Mouse (Mus musculus): Measurements from ENCODE around the gene Insm1. TPM values are rescaled to one million over a fixed set of nuclear protein-coding genes. Genes with fewer than 3 reads are reported as not detected.
A peak's percentile ranks its signal among the peaks of the same experiment; 100 is the strongest.

The Insm1 gene
- total RNA-seq (2014; fragmentation: Nextera tagmentation) (not detected in 2 replicates), total RNA-seq (2017) (not detected in 2 replicates)

DNA sequence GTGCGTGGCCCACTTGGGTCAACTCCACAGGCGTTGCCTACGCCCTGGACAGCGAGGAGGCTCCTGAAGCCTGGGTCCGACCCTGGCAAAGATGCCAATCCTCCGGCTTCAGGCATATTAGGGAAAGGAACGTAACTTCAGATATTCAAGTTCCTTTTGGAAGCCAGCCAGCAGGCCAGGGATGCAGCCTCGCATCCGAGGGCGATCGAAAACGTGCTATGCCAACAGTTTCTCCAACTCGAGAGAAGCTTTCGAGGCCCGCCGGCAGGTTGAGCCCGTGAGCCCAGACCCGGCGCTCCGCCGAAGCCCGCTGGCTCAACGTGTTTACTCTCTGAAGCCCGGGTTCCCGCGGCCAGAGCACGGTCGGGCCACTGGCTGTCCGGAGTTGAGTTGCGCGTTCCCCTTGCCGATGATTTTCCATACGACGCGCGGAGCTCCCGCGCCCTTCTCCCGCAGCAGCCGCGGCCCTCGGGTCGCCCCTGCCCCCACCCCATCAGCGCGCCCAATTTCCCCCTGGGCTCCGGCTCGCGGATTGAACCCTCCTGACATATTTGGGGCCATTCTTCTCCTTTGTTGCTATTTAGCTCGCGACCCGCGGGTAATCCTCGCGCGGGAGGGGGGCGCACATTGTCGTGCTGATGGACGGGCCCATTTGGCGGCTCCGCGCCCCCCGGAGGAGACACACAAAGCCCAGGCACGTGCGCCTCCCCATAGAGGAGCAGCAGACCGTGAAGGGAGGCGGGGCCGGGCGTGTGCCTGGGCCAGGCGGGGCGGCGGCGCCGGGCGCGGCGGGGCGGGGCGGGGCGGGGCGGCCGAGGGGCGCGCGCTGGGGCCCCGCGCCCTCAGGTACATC is at the start of gene Insm1:
Insm1 (plus strand) TSS at position 846 of the 853 bp plus-strand sequence.
- ATAC-seq (replicated peaks; ENCODE audit: poor library complexity, severe bottlenecking): peak; percentile 31

DNA sequence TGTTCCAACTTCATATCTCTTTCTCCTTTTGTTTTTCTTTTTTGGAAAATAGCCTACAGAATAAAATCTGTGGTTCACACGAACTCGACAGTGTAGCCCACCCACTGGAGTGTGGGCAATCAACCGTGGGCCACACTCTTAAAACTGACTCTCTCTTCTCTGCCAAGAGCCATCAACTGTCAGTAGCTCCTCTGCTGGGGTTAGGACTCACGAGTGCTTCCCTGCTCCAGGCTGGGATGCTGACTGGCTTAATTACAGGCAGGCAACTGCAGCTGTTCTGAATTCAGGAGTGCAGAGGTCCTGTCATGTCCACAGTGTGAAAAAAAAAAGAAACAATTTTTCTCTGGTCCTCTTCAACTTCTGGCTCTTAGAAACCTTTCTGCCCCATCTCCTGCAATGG is 49.6 kb upstream of the Insm1 start:
- ATAC-seq (replicated peaks; ENCODE audit: poor library complexity, severe bottlenecking): no peak

DNA sequence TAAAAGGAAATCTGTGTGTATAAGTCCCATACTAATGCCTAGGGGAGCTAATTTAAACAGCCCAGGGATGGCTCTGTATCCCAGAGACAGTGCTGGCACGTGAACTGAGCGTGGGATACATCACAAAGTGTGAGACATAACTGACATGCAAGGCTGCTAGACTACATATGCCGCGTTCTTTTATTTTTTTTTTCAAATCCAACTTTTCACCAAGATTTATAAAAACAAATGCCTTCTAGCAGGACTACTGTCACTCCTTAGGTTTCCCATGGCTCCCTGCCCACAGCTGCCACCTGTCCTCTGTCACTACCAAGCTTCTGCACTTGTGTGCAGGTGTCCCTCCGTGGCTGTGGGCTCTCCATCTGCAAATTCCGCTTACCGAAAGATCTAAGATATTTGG is 47.5 kb upstream of the Insm1 start:
- ATAC-seq (replicated peaks; ENCODE audit: poor library complexity, severe bottlenecking): no peak

DNA sequence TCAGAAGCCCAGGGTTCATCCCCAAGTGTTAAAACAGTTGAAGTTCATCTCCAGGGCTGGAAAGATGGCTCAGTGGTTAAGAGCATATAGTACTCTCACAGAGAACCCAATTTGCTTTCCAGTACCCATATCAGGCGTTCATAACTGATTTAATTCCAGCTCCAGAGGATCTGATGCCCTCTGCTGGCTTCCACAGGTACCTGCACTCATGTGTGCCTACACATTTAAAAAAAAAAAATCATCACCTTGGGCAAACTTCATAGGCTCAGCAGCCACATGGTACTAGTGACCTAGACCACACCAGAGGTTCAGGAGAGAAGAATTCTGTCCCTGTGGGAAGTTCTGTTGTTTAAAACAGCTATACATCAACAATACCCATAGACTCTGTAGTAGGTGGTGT is 43.0 kb upstream of the Insm1 start:
- no peak for ATAC-seq (replicated peaks; ENCODE audit: poor library complexity, severe bottlenecking)

DNA sequence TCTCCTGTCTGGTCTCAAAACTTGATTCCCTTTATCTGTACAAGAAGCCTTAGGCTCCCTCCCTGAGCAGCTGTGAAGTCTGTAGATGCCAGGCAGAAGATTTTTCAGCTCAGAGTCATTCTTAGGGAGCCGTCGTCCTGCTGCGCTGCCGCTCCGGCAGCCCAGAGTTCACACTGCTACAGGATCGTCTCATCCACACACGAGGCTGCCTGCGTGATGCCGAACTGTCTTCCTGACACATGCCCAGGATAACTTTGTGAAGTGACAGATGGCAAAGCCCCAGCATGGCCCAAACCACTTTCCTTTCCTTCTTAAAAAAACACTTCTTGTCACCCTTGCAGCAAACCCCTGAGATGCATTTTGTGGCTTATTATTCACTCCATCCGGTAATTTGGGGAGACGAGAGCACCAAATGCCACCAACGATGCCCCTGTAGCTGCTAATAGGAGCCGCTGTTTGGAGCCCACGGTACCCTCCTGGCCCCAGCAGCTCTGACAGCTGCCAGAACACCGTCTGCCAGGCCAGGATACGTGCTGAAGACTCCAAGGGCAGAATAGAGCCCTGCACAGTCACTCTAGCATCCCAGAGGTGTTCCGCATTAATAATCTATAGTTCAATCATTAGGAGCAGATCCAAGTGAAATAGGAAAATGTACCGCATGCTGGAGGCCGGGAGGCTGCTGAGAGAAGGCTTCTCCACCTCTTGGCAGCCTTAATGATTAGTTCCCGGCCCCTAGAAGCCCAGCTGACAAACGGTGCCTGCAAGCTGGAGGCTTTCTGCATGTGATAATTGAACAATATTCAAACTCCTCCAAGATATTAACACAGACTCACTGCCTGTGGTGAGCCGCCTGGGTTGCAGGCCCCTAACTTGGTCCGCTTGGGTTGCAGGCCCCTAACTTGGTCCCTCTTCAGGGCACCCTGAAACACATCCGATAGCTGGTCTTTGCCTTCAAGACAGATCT is 37.6 kb upstream of the Insm1 start:
- ATAC-seq (replicated peaks; ENCODE audit: poor library complexity, severe bottlenecking): no peak

DNA sequence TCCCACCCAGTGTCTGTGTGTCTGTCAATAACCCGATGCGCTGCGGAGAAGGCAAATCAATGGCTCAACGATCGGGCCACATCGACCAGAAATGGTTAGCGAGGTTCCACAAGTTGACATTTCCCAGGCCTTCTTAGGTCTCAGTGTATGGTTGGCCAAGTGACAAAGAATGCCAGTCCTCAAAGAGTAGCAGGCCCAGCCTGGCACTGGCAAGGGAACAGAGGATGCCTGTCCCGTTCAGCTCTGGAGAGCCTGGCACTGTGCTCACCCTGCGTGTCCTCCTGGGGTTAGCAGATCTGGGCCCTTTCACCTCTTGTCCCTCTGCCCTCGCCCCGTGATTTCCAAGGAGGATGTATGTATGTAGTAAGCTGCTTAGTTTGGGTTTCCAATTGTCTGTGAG is 25.6 kb upstream of the Insm1 start:
- no peak for ATAC-seq (replicated peaks; ENCODE audit: poor library complexity, severe bottlenecking)

DNA sequence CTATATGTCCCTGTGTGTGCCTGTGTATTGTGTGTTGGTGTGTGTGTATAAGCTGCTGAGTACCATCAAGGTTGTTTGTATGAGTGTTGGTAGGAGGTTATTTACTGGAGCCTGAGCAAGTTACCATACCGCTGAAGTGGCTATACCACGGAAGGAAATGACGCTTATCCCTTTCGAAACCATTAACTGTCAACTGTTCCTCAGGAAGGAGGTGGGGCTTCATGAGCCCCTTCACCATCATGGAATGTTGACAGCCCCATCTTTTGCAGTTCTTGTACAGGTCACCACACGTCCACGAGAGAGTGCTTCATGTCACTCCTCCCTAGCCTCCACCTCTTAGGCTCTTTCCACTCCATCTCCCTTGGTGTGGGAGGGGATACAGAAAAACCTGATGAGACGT is 23.8 kb upstream of the Insm1 start:
- peak; percentile 92 for ATAC-seq (replicated peaks; ENCODE audit: poor library complexity, severe bottlenecking)

DNA sequence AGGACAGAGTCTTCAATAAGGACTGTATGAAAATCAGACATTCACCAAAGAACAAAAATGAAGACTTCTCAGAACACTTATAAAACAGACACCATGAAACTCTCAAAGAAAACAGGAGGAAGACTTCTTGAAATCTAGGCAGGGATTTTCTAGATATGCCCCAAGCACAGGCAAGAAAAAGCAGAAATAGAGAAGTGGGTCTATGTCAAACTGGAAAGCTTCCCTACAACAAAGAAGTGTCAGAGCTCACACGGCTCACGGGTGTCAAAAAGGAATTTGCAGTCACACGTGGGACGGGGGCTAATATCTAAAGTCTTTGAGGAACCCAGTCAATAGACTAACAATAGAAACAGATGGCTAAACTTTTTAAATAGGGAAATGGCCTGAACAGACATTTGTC is 10.8 kb upstream of the Insm1 start:
- peak; percentile 36 for ATAC-seq (replicated peaks; ENCODE audit: poor library complexity, severe bottlenecking)

DNA sequence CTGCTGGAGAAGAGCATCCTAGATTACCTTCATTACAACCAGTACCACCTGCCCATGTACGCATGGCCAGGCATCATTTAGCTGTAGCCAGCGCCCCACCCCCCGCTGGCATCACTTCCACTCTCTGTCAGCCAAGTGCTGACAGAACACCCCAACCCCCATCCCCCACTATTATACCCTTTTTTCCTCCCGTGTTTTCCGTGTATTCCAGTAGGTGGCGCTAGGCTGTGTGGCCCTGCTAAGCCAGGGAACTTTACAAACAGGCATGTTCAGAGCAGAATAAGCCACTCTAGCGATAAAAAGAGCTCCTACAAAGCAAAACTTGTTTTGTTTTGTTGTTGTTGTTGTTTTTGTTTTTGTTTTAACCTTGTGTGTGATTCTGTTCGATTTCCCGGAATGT is 7.0 kb upstream of the Insm1 start:
- peak; percentile 79 for ATAC-seq (replicated peaks; ENCODE audit: poor library complexity, severe bottlenecking)

DNA sequence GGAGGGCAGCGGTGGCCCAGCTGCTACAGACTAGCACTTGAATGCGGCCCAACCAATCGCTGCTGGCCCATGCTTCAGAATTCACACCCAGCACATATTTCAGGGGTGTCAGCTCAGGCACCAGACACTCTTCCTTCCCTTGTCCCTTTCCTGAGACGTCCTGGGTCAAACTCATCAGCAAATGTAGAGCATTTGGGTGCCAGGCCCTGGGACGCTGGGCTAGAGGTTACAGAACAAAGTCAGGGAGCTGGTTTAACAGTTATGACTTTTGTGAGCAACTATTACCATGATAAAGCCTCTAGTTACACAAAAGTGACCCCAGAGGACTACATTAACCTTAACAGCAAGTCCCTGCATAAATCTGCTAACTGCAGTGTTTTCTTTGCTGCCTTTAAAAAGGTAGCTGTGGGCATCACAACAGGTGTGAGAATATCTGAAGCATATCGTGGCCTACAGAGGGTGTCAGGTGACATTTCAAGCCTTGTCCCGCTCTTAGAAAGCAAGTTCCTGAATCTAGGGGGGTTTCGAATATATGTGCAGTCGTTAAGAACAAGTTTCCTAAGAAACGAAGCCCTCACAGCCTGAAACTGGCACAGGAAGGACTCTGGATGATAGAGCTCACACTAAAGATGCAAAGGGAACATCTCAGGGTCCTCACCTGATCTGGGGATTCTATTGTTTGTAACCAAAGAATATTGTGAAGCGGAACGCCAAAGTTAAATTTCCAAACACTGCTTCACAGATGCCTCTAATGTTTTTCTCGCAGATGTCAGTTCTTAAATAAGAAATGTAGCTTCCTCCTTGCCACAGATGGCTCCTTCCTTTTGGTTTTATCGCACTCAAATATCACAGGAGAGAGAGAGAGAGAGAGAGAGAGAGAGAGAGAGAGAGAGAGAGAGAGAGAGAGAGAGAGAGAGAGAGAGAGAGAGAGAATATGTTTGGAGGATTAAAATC is 5.3 kb upstream of the Insm1 start:
- no peak for ATAC-seq (replicated peaks; ENCODE audit: poor library complexity, severe bottlenecking)

DNA sequence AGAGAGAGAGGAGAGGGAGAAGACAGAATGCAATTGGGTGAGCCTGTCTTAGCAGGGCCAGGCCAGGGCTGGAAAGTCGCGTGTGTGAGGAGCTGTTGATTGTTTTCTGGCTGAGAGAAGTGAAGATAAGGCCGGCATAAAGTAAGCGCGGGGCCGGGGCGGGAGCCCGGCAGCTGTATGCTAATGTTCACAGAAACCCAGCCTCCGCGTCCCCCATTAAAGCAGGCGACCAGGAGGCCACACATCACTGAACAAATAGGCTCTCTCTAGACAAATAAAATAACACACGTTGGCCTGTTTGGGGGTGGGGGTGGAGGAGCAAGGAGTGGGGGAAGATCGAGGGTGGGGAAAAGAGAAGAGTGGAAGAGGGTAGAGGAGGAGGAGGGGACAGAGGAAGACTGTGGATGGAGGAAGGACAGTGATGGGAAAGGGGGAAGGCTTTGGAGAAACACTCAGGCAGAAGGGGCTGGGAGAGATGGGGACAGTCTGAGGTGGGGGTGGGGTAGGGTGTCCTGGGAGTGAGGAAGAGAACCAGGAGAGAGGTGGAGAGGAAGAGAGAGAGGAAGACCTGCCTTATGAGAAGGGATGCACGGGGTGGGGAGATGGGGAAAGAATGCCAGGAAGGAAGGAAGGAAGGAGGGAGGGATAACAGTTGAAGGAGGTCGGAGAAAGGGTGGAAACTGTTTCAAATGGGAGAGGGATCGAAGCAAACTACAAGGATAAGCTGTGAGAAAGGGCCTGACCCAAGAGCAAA is 4.3 kb upstream of the Insm1 start:
- ATAC-seq (replicated peaks; ENCODE audit: poor library complexity, severe bottlenecking): no peak

DNA sequence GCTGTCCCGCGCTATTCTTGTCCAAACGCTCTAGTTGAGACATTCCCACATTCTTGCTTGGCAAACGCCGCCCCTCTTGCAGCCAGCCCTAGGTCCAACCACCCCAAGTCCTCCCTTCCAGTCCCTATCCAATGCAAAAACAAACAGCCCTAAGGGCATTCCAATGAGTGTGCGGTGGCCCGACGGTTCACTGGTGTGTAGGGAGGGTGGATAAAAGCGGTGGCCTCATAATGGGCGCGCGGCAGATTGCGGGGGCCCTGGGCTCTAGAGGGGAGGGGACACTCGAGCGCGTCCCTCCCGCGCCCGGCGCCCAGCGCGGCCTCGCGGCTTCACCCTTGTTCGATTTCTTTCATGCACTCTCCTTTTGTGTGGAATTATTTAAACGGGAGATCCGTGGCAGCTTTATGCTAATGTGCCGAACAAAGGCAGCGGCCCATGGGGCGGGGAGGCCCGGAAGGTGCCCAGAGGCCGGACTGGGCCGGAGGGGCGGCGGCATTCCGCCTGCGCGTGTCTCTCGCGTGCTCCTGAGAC is 3.5 kb upstream of the Insm1 start:
- ATAC-seq (replicated peaks; ENCODE audit: poor library complexity, severe bottlenecking): no peak

DNA sequence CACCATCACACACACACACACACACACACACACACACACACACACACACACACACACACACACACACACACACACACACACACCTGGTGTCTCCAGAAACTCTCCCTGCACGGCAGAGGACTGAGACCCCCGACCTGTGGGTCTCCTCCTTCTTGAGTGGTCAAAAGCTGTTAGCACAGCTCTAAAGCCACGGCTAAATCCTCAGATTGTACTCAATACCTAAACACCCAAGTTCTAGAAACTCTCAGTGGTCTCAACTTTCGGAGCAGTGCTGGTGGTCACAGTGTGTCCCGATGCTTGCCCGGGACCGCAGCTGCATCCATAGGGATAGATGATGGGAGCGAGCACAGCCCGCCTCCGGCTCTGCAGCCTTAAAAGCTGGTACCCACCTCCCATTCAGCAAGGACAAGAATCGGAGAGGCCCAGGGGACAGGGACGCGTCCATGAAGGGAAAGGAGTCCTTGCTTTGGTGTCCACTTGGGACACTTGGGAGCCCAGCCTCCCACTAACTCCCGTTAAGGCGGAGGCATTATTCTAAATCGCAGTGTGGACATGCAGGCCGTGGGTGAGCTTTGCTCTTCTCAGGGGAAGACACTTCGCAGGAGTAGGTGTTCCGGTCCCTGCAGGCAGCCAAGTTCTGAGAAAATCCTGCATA is 2.7 kb upstream of the Insm1 start:
- ATAC-seq (replicated peaks; ENCODE audit: poor library complexity, severe bottlenecking): no peak

DNA sequence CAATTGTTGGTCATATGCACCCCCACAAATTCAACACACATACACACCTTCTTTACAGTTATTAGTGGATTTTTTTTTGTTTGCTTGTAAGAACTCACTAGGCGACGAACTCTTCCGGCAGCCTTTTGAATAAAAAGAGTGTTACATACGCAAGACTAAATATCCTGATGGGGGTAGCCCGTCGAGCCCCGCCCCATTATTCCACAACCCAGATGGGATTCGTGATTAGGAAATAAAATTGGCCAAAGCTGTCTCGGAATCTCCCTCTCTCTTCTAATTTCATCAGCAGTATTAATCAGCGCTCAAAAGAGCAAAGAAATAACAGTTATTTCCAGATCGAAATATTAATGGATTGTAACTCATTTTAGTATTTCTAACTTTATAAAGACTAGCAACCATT is 1.9 kb upstream of the Insm1 start:
- no peak for ATAC-seq (replicated peaks; ENCODE audit: poor library complexity, severe bottlenecking)

DNA sequence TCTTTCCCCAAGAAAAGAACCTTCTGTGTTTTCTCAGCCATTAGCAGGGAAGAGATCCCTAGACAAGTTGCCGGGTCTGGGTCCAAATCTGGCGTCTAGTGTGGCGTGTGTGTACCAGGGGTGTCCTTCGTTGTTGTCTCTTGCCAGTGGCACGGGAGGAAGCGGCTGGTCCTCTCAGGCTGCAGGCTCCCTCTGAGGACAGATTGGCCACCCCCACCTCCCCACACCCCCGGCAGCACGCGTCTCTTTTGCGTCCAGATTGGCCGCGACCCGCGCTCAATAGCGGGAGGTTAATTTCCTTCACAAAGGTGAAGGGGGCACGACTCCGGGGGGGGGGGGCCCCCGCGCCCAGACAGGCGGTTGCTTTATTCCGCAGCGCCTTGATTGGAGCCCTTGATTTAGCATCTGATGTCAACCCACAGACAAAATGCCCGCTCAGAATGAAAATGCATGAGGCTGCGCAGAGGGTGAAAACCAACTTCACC is 1.1 kb upstream of the Insm1 start:
- no peak for ATAC-seq (replicated peaks; ENCODE audit: poor library complexity, severe bottlenecking)

DNA sequence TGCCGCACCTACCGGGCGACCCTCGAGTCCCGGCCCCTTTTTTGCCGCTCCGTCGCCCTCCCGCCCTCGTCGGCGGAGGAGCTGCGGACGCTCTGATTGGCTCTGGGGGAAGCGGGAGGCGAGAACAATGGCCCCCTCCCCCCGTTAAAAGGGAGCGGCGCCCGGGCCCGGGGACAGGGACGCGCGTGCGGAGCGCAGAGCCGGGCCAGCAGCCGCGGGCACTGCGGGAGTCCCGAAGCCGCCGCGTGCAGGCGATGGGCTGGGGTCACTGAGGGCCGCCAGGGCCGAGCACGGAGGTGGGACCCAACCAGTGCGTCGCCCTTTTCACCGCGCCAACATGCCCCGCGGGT is 183 bp downstream of the Insm1 start:
- no peak for ATAC-seq (replicated peaks; ENCODE audit: poor library complexity, severe bottlenecking)

DNA sequence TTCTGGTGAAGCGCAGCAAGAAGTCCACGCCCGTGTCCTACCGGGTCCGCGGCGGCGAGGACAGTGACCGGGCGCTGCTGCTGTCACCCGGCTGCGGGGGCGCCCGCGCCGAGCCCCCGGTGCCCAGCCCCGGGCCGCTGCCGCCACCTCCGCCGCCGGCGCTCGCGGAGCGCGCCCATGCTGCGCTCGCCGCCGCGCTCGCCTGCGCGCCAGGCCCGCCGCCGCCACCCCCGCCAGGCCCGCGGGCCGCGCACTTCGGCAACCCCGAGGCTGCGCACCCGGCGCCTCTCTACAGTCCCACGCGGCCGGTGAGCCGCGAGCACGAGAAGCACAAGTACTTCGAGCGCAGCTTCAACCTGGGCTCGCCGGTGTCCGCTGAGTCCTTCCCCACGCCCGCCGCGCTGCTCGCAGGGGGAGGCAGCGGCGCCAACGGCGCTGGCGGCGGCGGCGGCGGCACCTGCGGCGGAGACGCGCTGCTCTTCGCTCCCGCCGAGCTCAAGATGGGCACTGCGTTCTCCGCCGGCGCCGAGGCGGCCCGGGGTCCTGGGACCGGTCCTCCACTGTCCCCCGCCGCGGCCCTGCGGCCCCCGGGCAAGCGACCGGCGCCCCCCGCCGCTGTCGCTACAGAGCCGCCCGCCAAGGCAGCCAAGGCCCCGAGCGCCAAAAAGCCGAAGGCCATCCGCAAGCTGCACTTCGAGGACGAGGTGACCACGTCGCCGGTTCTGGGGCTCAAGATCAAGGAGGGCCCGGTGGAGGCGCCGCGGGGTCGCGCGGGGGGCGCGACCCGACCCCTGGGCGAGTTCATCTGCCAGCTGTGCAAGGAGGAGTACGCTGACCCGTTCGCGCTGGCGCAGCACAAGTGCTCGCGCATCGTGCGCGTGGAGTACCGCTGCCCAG is 806 bp downstream of the Insm1 start:
- ATAC-seq (replicated peaks; ENCODE audit: poor library complexity, severe bottlenecking): peak; percentile 10; the same call in 1 of the 2 replicates
